Mouse (Mus musculus) adrenal gland, postnatal 10 days (tissue): ENCODE results near the gene Zfp286. TPM values are rescaled to one million over a fixed set of nuclear protein-coding genes. Genes with fewer than 3 reads are reported as not detected.
A peak's percentile ranks its signal among the peaks of the same experiment; 100 is the strongest.
"Not testable (repeated sequence)": the region's sequence is repeated elsewhere in the genome, so short reads cannot be mapped to it uniquely, and the experiment has no call there.

Experiments
- DNase-seq: peaks from one replicate; pipeline ENCODE4 v3.0.0; 2021; ENCODE audit warnings: mixed read lengths
- total RNA-seq, 2 experiments: library from RNA; stranded (reverse); gene quantifications; 2 replicates each; pipeline ENCODE4 v1.2.3; 2021

Gene Zfp286
- total RNA-seq, 2 experiments from 2014 or later: 3.4 to 5.2 TPM

DNA sequence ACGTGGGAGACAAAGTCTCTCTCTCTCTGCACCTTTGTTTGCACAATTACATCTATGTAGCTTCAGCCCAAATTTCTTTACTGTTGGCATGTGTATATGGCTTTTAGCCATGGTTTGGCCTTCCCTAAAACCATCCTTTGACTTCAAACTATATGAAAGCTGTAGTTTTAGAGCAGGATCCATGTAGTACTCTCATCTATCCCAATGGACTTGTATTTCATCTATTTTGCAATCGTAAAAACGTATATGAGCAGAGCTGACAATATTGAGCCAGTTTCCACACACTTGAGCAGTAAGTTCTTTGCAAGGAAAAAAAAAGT lies 315 bp upstream of the Zfp286 start:
- no peak for DNase-seq

DNA sequence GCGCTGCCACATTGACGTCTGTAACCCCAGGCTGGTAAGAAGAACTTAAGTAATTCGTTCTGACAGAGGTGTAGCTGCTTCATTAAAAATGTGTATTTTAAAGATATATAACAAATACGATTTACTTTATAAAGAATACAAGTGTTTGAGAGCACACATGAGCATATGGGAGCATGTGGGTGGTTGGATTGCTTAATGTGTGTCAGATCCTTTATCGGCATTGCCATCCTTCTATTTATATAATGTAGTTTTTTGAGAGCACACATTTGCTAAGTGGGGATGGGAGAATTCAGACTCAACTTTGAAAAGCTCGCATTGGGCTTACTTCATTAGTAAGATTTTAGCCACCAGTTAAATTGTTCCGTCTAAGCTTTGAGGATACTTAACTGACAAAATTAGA lies 12.8 kb downstream of the Zfp286 start:
- DNase-seq: no peak

DNA sequence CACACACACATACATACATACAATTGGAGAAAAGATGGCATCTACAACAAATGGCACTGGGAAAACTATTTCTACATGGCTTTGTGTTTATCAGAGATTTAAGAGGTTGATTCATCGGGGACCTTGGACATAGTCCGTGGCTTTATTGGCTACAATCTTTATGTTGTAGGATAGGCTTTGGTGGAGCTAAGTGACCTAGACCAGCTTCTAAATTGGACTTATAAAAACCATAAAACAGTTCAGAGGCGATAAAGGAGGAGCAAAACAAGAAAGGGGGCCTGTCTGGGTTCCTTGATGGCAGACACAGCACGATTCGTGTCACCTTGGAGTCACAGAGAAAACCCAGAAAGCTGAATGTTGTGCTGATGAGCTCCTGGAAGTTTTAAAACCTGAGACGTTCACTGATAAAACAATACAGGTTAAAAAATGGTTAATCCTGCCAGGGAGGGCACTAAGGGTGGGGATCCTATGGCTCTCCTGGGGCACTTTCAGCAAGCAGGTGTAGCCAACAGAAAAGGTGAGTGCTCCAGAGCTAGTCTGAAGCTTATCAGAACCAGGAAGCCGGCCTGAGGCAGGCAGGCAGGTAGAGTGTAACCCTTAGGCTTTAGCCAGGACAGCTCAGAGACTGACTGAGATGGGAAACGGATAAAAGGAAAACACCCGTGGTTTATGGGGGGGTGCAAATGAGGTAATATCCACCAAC lies 28.4 kb downstream of the Zfp286 start:
- no peak for DNase-seq

DNA sequence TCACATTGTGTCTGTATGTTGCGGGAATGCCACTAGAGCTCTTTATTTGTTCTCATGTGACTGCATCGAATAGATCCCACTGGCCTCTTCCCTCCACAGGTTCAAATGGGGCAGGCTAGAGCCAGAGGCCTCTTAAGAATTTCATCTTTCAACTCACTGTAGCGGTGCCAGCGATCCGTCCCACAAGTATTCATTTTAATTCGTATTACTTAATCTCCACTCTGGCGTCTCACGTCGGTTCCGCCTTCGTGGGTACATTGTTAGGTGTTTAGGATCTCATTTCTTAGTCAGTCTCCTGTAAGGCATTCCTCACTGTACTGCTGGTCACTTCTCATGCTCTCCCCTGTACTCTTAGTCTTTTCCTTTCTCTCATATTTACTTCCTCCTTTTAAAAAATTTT lies 30.8 kb downstream of the Zfp286 start:
- no peak for DNase-seq

DNA sequence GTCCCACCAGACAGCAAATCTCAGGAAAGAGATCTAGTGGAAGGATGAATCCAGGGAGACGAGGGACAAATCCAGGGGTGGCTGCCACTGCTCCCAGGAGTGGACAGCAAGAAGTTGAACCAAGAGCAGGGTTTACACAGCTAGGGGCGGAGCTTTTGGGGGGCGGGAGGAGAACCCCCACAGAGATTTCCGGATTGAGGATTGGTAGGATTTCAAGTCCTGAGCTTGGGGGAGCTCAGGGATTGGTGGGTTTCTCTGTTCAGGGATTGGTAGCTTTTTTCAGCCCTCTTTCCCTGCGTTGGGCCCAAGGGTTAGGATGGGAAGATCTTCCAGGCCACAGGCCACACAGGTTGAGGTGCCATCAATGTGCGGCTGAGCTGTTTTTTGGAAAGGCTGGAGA lies 31.4 kb downstream of the Zfp286 start:
- DNase-seq: no peak

DNA sequence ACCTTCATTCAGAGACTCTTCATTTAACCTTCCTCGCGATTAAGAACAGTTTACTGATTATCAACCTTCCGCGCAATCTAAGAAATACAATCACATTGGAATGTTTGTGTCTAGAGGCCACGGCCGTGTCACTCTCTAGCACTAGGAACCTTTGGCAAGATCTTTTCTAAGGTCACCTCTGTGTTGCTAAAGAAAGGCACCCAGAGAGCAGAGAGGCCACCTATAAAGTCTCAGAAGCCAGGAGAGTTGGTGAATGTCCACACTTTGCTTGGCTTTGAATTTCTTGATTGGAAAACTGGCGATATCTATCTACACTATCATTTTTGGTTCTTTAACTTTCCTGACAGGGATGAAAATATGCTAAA lies 32.1 kb downstream of the Zfp286 start:
- DNase-seq: no peak

DNA sequence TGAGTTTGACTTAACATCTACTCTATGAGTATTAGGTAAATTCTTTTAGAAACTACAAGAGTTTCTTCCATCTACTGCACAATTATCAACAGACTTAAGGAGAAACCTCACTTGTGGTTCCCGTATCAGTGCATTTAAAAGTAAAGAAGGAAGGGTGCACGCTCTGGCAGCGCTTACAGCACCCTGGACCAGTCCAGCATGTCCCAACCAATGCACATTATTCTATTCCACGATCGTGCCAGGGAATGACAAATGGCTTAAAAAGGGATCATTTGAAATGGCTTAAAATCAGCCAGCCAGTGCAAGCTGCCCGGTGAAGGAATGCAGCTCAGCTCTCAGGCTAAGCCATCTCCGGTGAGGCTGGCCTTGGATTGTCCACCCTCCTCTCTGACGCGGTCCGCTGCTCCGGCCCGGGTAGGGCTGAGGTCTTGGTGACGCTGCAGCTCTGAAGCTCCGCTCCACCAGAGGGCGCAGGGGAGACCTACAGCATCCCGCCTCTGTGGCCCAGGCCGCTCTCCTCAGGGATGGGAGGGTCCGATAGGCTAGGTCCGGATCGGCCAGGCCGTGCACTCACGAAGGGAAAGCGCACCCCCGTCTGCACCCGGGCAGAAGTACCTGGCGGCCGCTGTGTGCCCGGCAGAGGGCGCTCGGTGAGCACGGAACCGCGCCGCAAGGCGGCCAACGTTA lies 32.7 kb downstream of the Zfp286 start:
- peak; percentile 97 for DNase-seq

DNA sequence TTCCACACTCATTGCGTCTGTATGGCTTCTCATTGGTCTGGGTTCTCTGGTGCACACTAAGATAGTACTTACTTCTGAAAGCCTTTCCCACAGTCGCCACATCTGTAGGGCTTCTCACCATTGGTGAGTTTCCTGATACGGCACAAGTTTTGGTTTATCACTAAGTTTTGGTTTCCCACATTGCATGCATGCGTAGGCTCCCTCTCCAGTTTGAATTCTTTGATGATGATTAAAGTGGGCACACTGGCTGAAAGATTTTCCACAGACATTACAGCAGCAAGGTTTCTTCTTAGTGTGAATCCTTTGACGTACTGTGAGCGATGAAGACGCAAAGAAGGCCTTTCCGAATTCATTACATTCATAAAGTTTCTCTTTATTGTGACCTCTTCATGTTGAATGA lies 36.5 kb downstream of the Zfp286 start, which contains the start of gene Gm10428:
Gene Gm10428, plus strand, starts transcription at position 321 of the 400 bp plus-strand sequence.
- no peak for DNase-seq

DNA sequence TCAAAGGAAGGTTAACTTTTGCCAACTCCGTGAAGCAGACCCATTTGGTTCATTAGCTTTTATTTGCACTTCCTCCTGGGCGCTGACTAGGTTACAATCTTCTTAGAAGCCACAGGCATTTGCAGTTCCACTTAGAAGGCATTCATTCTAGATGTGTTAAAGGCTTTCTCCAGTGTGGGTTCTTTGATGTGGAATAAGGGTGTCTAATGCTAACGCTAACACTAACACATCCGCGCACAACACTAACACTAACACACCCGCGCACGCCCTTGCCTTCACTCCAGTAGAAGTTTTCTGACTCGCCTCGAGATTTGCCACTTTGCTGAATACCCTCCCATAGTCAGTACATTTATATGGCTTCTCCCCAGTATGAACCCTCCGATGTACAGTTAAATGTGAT lies 37.1 kb downstream of the Zfp286 start:
- no peak for DNase-seq

DNA sequence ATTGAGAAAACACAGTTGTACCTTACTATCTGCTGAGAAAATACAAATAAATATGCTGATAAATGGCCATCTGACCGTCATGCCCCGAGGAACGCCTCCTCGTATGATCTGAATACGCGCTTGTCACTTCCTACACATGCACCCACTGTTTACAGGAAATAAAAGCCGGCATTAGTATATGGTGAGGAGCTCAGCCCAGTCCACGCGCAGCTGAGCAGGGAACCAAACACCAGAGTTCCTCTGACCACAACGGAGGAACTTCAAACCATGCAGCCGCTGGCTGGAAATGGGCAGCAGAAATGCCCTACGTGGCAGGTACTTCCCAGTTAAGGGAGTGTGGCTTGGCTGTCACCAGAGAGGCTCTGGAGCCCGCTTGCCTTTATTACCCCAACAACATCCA lies 39.8 kb downstream of the Zfp286 start:
- not testable (repeated sequence) for DNase-seq

DNA sequence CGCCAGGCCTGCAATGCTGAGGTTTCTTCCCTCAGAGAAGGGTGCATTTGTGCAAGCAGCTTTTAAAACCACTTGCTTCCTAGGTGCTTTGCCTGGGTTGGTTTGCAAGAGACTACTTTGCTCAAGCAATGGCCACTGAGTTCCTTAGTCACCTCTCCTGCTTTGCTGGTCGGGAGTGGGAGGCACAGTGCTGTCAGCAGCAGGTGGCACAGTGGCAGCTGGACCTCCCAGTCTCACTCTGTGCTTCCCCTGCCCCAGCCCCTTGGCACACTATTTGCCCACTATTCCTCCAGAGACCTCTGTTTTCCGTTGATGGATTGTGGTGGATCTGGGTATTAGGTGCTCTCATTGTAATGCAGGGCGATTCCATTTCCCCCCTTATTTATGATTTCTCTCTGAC lies 41.2 kb downstream of the Zfp286 start:
- no peak for DNase-seq

DNA sequence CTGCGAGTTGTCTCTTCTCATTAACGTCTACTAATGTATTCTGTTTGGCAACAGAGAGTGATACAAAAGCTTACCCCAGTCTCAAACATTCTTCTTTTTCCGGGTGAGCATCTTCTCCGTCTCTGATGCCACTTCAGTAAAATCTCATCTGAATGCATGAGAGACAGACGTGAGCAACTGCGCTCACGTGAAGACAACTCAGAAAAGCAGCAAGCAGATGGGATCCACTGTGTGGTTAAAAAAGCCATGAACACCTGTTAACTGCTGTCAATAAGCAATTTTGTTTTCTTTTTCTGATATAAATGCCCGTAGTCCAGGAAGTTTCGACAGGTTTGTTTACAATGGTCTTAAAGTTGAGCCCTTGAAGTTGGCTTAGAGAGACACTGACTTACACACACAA lies 42.0 kb downstream of the Zfp286 start:
- no peak for DNase-seq

DNA sequence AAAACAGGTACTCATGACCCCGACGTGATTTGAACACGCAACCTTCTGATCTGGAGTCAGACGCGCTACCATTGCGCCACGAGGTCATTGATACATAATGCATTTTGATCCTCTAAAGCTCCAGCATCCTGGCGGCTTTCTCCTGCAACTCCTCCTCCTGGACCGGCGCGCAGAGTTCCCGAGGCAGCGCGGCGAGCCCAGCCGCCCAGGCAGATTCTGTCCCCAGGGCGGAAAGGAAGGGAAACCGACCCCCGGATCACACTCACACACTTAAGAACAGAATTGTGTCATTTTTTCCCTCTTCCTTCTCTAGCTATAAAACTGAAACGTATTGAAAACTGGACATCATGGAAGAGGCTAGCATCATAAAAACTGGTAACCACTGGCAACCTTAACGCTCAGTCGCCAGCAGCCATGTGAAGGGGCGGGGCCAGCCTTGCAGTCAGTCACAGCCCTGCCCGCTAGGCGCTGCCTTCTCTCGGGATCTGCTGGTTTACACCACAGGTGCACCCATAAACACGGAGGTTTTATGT lies 43.2 kb downstream of the Zfp286 start:
- DNase-seq: peak; percentile 78

DNA sequence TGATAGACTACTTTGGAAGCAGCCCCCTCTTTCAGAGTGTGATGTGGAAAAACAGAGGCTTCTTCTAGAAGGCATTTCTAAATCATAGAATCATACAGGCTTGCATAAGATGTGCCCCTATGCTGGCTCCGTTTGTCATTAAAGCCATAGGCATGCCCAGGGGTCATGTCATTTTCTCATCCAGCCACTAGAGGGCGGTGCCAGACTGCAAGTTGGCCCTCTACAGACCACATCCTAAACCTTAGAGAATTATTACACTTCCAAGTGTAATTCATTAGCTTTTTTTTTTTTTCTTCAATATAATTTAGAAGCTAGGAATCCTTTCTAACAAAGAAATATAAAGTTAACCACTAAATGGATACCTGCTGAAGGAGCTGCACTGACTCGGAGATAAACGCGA lies 45.2 kb downstream of the Zfp286 start:
- DNase-seq: peak; percentile 83

DNA sequence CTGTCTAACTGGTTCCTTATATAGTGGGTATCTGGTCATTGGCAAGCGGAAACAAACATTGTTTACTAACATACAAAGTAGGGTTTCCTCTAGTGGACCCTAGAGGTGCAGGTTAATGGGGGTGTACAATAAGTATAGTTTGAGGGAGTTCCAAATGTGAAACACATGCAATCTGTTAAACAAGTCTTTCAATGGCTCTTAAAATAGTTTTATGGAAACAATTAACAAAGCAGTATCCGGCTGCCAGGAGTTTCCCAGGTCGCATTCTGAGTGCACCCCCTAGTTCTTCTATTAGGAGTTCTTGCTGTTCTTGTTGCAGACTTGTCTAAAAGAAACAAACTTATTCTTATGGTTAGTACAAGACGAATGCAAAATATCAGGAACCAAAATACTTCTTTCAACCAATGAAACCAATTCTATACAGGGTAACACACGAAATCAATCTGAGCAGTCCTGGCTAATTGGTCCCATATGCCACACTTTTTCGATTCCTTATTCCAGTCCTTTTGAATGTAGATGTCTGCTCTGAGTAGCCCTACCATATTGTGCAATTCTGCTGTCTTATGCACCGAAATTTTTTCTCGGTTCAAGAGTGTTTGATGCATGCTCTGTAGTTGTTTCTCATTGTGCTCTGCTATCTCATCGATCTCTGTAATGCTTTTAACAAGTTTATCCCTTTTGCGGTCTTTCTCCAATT lies 46.9 kb downstream of the Zfp286 start:
- DNase-seq: no peak

DNA sequence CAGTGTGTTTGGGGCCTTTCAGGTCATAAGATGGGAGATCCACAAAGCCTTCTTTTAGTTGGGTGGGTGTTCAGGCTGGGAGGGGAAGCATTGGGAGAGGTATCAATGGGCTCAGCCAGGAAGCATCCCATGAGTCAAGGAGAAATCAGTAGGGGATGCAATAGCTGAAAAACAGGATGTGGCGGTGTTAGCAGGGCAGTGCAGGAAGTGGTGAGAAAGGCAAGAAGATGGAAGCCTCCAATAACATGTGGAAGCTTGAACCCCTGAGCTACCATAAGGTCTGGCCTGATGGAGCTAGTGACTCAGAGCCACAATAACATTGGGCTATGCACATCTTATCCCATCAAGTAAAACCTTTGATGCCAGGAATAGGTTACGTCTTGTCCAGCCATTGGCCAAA lies 48.1 kb downstream of the Zfp286 start:
- DNase-seq: no peak

DNA sequence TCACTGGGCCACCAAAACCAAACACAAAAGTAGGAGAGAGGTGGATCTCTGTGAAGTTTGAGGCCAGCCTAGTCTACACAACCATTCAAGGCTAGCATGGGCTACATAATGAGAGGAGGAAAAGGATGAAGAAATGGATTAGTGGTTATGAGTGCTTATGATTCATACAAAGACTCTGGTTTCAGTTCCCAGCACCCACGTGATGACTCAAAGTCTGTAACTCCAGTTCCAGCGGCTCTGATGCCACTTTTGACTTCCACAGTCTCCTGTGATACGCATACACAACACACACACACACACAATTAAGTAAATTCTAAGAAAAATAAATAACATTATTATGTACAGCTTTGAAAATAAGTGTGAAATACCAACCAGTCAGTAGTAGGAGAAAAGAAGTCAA lies 56.6 kb downstream of the Zfp286 start:
- no peak for DNase-seq

DNA sequence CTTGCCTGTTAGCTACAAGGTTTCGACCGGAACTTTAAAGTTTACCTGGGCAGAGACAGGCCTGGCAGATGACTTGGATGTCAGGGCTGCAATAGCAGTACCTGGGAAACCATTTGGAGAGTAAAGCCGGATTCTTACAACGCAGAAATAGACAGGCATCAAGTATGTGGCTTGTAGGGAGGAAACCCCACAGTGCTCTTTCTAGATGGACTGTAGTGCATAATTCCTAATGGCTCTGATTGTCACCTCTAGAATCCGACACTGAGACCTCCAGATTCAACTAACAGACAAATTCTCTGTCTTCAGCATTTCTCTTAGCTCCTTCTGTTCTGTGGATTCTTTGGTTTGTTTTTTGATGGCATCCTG lies 57.3 kb downstream of the Zfp286 start:
- no peak for DNase-seq

DNA sequence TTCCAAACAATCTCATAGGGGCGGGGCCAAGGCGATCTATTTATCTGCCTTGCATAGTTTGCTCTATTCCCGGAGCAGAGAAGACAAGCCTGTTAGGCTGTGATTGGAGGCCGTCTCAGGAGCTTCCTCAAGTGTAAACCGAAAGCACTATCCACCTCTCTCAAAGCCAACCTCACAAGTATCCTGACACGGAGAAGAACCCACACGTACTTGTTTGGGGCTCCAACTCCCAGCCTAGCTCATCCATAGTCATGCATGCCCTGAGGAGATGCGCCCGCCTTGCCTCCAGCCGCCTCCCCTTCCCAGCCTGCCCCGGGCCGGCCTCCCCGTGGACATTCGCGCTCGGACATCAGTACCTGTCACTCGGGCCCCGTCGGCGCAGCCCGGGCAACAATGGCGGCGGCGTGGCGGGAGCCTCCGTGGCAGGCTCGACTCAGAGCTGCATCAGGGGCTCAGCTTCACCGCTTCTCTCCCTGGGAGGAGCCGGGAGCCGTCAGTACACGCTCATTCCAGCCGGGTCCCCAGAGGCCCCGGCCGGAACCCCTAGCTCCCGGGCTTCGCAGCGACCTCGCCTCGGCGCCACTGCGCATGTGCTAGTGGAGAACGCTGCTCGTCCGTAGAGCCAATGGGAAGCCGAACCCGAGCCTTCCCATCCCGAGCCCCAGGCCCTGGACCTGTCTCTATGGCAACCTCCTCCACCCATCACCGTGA lies 57.8 kb downstream of the Zfp286 start, which contains the start of gene Zfp287:
Gene Zfp287, minus strand, starts transcription at position 595 of the 711 bp plus-strand sequence.
- peak; percentile 89 for DNase-seq

DNA sequence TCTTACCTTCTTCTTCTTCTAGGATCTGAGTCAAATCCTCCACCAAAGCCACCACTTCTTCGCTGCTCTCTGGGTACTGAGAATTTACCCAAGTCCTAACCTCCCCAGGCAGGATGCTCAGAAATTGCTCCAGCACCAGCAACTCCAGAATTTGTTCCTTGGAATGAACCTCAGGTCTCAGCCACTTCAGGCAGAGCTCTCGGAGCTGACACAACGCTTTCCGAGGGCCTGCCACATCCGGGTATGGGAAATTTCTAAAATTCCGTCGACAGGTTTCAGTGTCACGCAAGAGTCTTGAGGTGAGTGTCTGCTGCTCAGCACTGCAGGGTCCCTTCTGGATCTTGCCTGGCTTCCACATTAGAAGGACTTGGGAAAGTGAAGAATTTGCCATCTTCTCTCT lies 61.0 kb downstream of the Zfp286 start:
- DNase-seq: no peak

DNA sequence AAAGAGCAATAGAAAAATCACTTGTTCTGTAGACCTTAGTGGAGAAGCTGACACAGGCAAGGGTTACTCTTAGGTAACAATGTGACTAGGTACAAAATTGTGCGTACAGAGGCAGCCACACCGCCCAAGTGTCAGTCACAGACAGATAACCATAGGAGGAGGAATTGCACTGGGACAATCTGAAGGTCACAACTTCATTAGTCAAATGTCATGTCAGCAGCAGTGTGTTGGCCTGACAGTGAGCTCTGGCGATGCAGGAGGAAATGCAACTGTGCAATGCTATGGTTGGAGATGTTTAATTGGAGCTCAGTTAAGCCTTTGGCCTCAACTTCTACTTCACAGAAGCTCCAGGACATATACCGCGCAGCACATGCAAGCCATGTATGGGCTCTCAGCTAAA lies 78.6 kb downstream of the Zfp286 start:
- DNase-seq: peak; percentile 10

DNA sequence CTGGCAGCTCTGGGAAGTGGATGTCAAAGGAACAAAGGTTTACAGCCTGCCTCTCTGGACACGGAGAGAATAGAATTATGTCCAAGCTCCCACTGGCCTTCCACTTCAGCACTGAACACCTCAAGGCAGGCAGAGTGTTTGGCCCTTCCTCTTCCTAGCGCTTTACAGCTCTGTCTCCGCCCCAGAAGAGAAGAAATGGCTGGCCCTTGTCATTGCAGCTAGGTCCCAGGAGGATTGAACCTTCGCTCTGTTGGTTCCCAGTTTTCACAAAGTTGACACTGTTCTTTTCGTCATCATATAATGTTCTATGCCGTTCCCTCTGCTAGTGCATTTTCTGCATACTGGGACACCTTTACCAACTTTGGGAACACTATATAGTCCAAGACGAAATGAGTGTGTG lies 81.0 kb downstream of the Zfp286 start:
- DNase-seq: no peak

DNA sequence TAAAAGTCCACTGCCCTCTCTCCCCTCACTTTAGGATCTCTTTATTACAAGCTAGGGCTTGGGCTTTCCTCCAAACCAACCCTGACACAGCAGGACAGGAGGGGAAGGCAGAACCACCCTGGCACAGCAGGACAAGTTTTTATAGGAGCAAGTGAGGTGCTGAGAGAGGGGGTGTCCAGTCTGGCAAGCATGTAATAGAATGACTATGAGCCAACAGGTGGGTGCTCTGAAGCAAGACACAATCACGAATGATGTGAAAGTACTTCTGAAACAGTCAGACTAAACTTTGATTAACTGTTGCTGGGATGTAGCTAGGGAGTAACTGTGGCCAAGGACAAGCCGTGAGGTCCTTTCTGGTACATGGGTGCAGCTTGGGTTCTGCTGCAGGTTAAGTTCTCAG lies 83.1 kb downstream of the Zfp286 start:
- no peak for DNase-seq
